Mouse (Mus musculus): ENCODE measurements around the gene Ankrd28.
"Not testable (repeated sequence)": the region's sequence is repeated elsewhere in the genome, so short reads cannot be mapped to it uniquely, and the experiment has no call there.

- TF ChIP-seq CTCF (IDR thresholded peaks at IDR 0.05; ENCODE audit: low read depth, low read length); POLR2A (IDR thresholded peaks at IDR 0.05; ENCODE audit: borderline replicate concordance, low read depth, low read length): not testable (repeated sequence)
Measured at GRCm38 (mm10) chr14:31758410-31758809, 72.0 kb downstream of the Ankrd28 start.
